Mouse (Mus musculus): ENCODE data around the gene Hist2h3b.
"Not testable (repeated sequence)": the region's sequence is repeated elsewhere in the genome, so short reads cannot be mapped to it uniquely, and the experiment has no call there.

The Hist2h3b gene

GRCm38 (mm10) chr3:96268051-96268775 lies at the start of gene Hist2h3b:
Gene Hist2h3b, plus strand, starts transcription at chr3:96268654.
- no peak for DNase-seq (ENCODE audit: extremely low spot score, low read depth, low spot score)

- no peak for DNase-seq (ENCODE audit: extremely low spot score, low read depth, low spot score)
These were observed 49.2 kb upstream of the Hist2h3b start for GRCm38 (mm10) chr3:96219191-96219641.

- peak; percentile 90 for DNase-seq (ENCODE audit: extremely low spot score, low read depth, low spot score)
These were observed 48.8 kb upstream of the Hist2h3b start, which contains the start of the genes Bola1 and Hist2h2ab for GRCm38 (mm10) chr3:96219661-96220130. Gene Bola1, minus strand, starts transcription at chr3:96219709. Gene Hist2h2ab, plus strand, starts transcription at chr3:96219865.

- not testable (repeated sequence) for DNase-seq (ENCODE audit: extremely low spot score, low read depth, low spot score)
These were observed 48.2 kb upstream of the Hist2h3b start for GRCm38 (mm10) chr3:96220131-96220764.

- DNase-seq (ENCODE audit: extremely low spot score, low read depth, low spot score): peak; percentile 90
These were observed 47.5 kb upstream of the Hist2h3b start, which contains the start of the genes Hist2h2ac and Hist2h2be for GRCm38 (mm10) chr3:96220765-96221639. Gene Hist2h2ac, minus strand, starts transcription at chr3:96220880. Gene Hist2h2be, plus strand, starts transcription at chr3:96221119.

GRCm38 (mm10) chr3:96221640-96222038 lies 46.8 kb upstream of the Hist2h3b start:
- DNase-seq (ENCODE audit: extremely low spot score, low read depth, low spot score): no peak

- no peak for DNase-seq (ENCODE audit: extremely low spot score, low read depth, low spot score)
These were observed 45.7 kb upstream of the Hist2h3b start for GRCm38 (mm10) chr3:96222774-96223173.

GRCm38 (mm10) chr3:96225421-96225820 lies 43.0 kb upstream of the Hist2h3b start:
- DNase-seq (ENCODE audit: extremely low spot score, low read depth, low spot score): no peak

GRCm38 (mm10) chr3:96226695-96227648 lies 41.5 kb upstream of the Hist2h3b start:
- DNase-seq (ENCODE audit: extremely low spot score, low read depth, low spot score): no peak

- no peak for DNase-seq (ENCODE audit: extremely low spot score, low read depth, low spot score)
These were observed 39.6 kb upstream of the Hist2h3b start for GRCm38 (mm10) chr3:96228828-96229227.

- DNase-seq (ENCODE audit: extremely low spot score, low read depth, low spot score): no peak
These were observed 38.0 kb upstream of the Hist2h3b start for GRCm38 (mm10) chr3:96230404-96230803.

- DNase-seq (ENCODE audit: extremely low spot score, low read depth, low spot score): no peak
These were observed 37.3 kb upstream of the Hist2h3b start for GRCm38 (mm10) chr3:96230910-96231757.

GRCm38 (mm10) chr3:96231758-96232120 lies 36.7 kb upstream of the Hist2h3b start:
- DNase-seq (ENCODE audit: extremely low spot score, low read depth, low spot score): no peak

- no peak for DNase-seq (ENCODE audit: extremely low spot score, low read depth, low spot score)
These were observed 33.5 kb upstream of the Hist2h3b start for GRCm38 (mm10) chr3:96234914-96235313.

GRCm38 (mm10) chr3:96235836-96236235 lies 32.6 kb upstream of the Hist2h3b start:
- no peak for DNase-seq (ENCODE audit: extremely low spot score, low read depth, low spot score)

- DNase-seq (ENCODE audit: extremely low spot score, low read depth, low spot score): no peak
These were observed 31.6 kb upstream of the Hist2h3b start for GRCm38 (mm10) chr3:96236834-96237334.

GRCm38 (mm10) chr3:96237335-96237903 lies 31.0 kb upstream of the Hist2h3b start:
- no peak for DNase-seq (ENCODE audit: extremely low spot score, low read depth, low spot score)

GRCm38 (mm10) chr3:96237904-96238511 lies 30.4 kb upstream of the Hist2h3b start:
- no peak for DNase-seq (ENCODE audit: extremely low spot score, low read depth, low spot score)

All from hindlimb bud, embryonic 11.5 days (tissue).